Comparison of ENCODE assay signal across 8 mouse cellular contexts in genomic region chr2:173022056-173022681, GRCm38 (mm10). TPM values are rescaled to one million over a fixed set of nuclear protein-coding genes. Genes with fewer than 3 reads are reported as not detected.
DNase-seq lines count a peak whose midpoint lies in the region; ATAC-seq and TF ChIP-seq lines count a peak whose summit lies in the region.

No protein-coding gene starts in this region.

- peak; percentile 43 for ATAC-seq in forebrain, embryonic 16.5 days
- peak; percentile 19 for ATAC-seq in intestine, embryonic 15.5 days
- 0 out of 2 replicates have a peak, but pooled peaks have one; percentile 0 for ATAC-seq in megakaryocyte, adult 5-6 weeks (ENCODE audit: poor library complexity, severe bottlenecking)
- ATAC-seq in stomach, embryonic 16.5 days (ENCODE audit: insufficient read depth, low FRiP score): peak; percentile 1; the same call in 1 of the 2 replicates

- H3K9me3 ChIP-seq in forebrain, embryonic 16.5 days (ENCODE audit: control insufficient read depth, low read length): no peaks in the 10 kb centered on the region
- no peaks in the 10 kb centered on the region for H3K9me3 ChIP-seq in intestine, embryonic 15.5 days
- no peaks in the 10 kb centered on the region for H3K9me3 ChIP-seq in stomach, embryonic 16.5 days (replicated peaks; ENCODE audit: control insufficient read depth, low read length)

- peak overlapping the region; percentile 77 for H3K9ac ChIP-seq in forebrain, embryonic 16.5 days (replicated peaks; ENCODE audit: low read depth, low read length)
- peak overlapping the region; percentile 69 for H3K9ac ChIP-seq in intestine, embryonic 15.5 days
- H3K9ac ChIP-seq in stomach, embryonic 16.5 days (ENCODE audit: low read length): peak overlapping the region; percentile 85

- DNase-seq in layer of hippocampus, adult 2 months (ENCODE audit: low spot score in 2 of 2): no peak
- DNase-seq in layer of hippocampus, postnatal 25 days (ENCODE audit: extremely low spot score in 1 of 2, low spot score in 1 of 2): no peak
- DNase-seq in adrenal gland, adult 2 months: peak; percentile 63
- no peak for DNase-seq in left cerebral cortex, postnatal 14 days (ENCODE audit: low spot score in 2 of 2)

- no peaks in the 10 kb centered on the region for H3K36me3 ChIP-seq in forebrain, embryonic 16.5 days (ENCODE audit: control insufficient read depth, insufficient read depth)
- no peaks in the 10 kb centered on the region for H3K36me3 ChIP-seq in intestine, embryonic 15.5 days
- H3K36me3 ChIP-seq in stomach, embryonic 16.5 days (ENCODE audit: control insufficient read depth, insufficient read depth, low read length): no peaks in the 10 kb centered on the region

- H3K4me3 ChIP-seq in layer of hippocampus, adult 2 months: peak overlapping the region; percentile 91
- H3K4me3 ChIP-seq in forebrain, embryonic 16.5 days (replicated peaks; ENCODE audit: low read length): peak overlapping the region; percentile 79
- peak overlapping the region; percentile 83 for H3K4me3 ChIP-seq in intestine, embryonic 15.5 days (replicated peaks)
- peak overlapping the region; percentile 85 for H3K4me3 ChIP-seq in stomach, embryonic 16.5 days (replicated peaks; ENCODE audit: low read length)

- H3K4me1 ChIP-seq in forebrain, embryonic 16.5 days (replicated peaks; ENCODE audit: control insufficient read depth, insufficient read depth, low read length): peaks cover 43% of the 10 kb centered on the region
- peaks cover 66% of the 10 kb centered on the region for H3K4me1 ChIP-seq in intestine, embryonic 15.5 days (replicated peaks)
- H3K4me1 ChIP-seq in stomach, embryonic 16.5 days (ENCODE audit: control insufficient read depth, insufficient read depth, low read length): peaks cover 71% of the 10 kb centered on the region

- H3K27ac ChIP-seq in layer of hippocampus, adult 2 months: peak overlapping the region; percentile 81
- H3K27ac ChIP-seq in forebrain, embryonic 16.5 days (ENCODE audit: low read length): peak overlapping the region; percentile 50; the same call in 1 of the 2 replicates
- H3K27ac ChIP-seq in intestine, embryonic 15.5 days: 0 out of 2 replicates have a peak overlapping the region, but pooled peaks have one; percentile 56
- H3K27ac ChIP-seq in stomach, embryonic 16.5 days (ENCODE audit: low read length): no peak overlapping the region

- no peak for TF ChIP-seq CTCF in layer of hippocampus, adult 2 months (conservative IDR thresholded peaks at IDR 0.05)

- under 1% methylated on average over 47 of the region's 51 CpGs for WGBS in forebrain, embryonic 16.5 days
- under 1% methylated on average over 51 of the region's 51 CpGs for WGBS in intestine, embryonic 15.5 days
- WGBS in stomach, embryonic 16.5 days: under 1% methylated on average over 51 of the region's 51 CpGs

- intact Hi-C loops in left cerebral cortex, postnatal 14 days (cut with DNase I): no loop called here

- H3K27me3 ChIP-seq in forebrain, embryonic 16.5 days (replicated peaks; ENCODE audit: control insufficient read depth, insufficient read depth, low read length): no peaks in the 10 kb centered on the region
- 0 out of 2 replicates have a peak, but pooled peaks cover 4% of the 10 kb centered on the region for H3K27me3 ChIP-seq in intestine, embryonic 15.5 days (replicated peaks)
- no peaks in the 10 kb centered on the region for H3K27me3 ChIP-seq in stomach, embryonic 16.5 days (ENCODE audit: control insufficient read depth, insufficient read depth, low read length)

- peak overlapping the region; percentile 85 for H3K4me2 ChIP-seq in forebrain, embryonic 16.5 days (ENCODE audit: low read length)
- H3K4me2 ChIP-seq in intestine, embryonic 15.5 days (replicated peaks): peak overlapping the region; percentile 82
- peak overlapping the region; percentile 83 for H3K4me2 ChIP-seq in stomach, embryonic 16.5 days (ENCODE audit: low read depth, low read length)

RNA-seq across cellular contexts. Expression of gene Rbm38, which starts 1.9 kb away (rescaled TPM):
- 1 to 10 TPM; 3.0 to 4.5 TPM for total RNA-seq in layer of hippocampus, adult 2 months (2021)
- total RNA-seq in layer of hippocampus, postnatal 25 days (2021): 1 to 10 TPM; 3.3 to 5.0 TPM
- 10 to 100 TPM; 18.4 to 27.2 TPM for total RNA-seq in adrenal gland, adult 2 months (2021)
- polyA plus RNA-seq in adrenal gland, adult 2 months (2012; rRNA removed): 160 and 174 TPM in 2 replicates
- 23.3 and 23.4 TPM in 2 replicates for polyA plus RNA-seq in forebrain, embryonic 16.5 days (2015; fragmentation: Nextera tagmentation; extraction: Ambion mirVana)
- 46.6 and 49.2 TPM in 2 replicates for polyA plus RNA-seq in intestine, embryonic 15.5 days (2015; fragmentation: Nextera tagmentation; extraction: Ambion mirVana)
- total RNA-seq in megakaryocyte, adult 5-6 weeks (2015): 124 and 143 TPM in 2 replicates
- 43.2 and 59.0 TPM in 2 replicates for total RNA-seq in megakaryocyte, adult 5-6 weeks (2017)
- polyA plus RNA-seq in stomach, embryonic 16.5 days (2015; fragmentation: Nextera tagmentation; extraction: Ambion mirVana): 43.9 and 49.5 TPM in 2 replicates
- 1 to 10 TPM; 3.1 to 3.7 TPM for total RNA-seq in left cerebral cortex, postnatal 14 days (2021)

RNA-seq across cellular contexts. Expression of gene Rae1, which starts 22.3 kb away (rescaled TPM):
- 10 to 100 TPM; 76.7 to 90.6 TPM for total RNA-seq in layer of hippocampus, adult 2 months (2021)
- 10 to 100 TPM; 74.5 to 88.6 TPM for total RNA-seq in layer of hippocampus, postnatal 25 days (2021)
- total RNA-seq in adrenal gland, adult 2 months (2021): 10 to 100 TPM; 61.7 to 68.7 TPM
- 93.9 and 123 TPM in 2 replicates for polyA plus RNA-seq in adrenal gland, adult 2 months (2012; rRNA removed)
- polyA plus RNA-seq in forebrain, embryonic 16.5 days (2015; fragmentation: Nextera tagmentation; extraction: Ambion mirVana): 156 TPM in 2 replicates
- polyA plus RNA-seq in intestine, embryonic 15.5 days (2015; fragmentation: Nextera tagmentation; extraction: Ambion mirVana): 123 and 131 TPM in 2 replicates
- 53.2 and 72.9 TPM in 2 replicates for total RNA-seq in megakaryocyte, adult 5-6 weeks (2015)
- 42.4 and 54.3 TPM in 2 replicates for total RNA-seq in megakaryocyte, adult 5-6 weeks (2017)
- polyA plus RNA-seq in stomach, embryonic 16.5 days (2015; fragmentation: Nextera tagmentation; extraction: Ambion mirVana): 102 TPM in 2 replicates
- total RNA-seq in left cerebral cortex, postnatal 14 days (2021): 10 to 100 TPM; 62.3 to 63.1 TPM

RNA-seq across cellular contexts. Expression of gene Spo11, which starts 44.7 kb away (rescaled TPM):
- total RNA-seq in layer of hippocampus, adult 2 months (2021): under 1 TPM in 1 of 2 experiments, not detected in 1; 0.29 TPM
- not detected for total RNA-seq in layer of hippocampus, postnatal 25 days (2021)
- total RNA-seq in adrenal gland, adult 2 months (2021): not detected
- not detected in 2 replicates for polyA plus RNA-seq in adrenal gland, adult 2 months (2012; rRNA removed)
- polyA plus RNA-seq in forebrain, embryonic 16.5 days (2015; fragmentation: Nextera tagmentation; extraction: Ambion mirVana): 0.68 and 0.75 TPM in 2 replicates
- 0.35 TPM in 1 of 2 replicates, not detected in the other for polyA plus RNA-seq in intestine, embryonic 15.5 days (2015; fragmentation: Nextera tagmentation; extraction: Ambion mirVana)
- 0.64 and 1.0 TPM in 2 replicates for total RNA-seq in megakaryocyte, adult 5-6 weeks (2015)
- total RNA-seq in megakaryocyte, adult 5-6 weeks (2017): 0.04 TPM in 1 of 2 replicates, not detected in the other
- 0.44 and 0.86 TPM in 2 replicates for polyA plus RNA-seq in stomach, embryonic 16.5 days (2015; fragmentation: Nextera tagmentation; extraction: Ambion mirVana)
- under 1 TPM; 0.23 to 0.44 TPM for total RNA-seq in left cerebral cortex, postnatal 14 days (2021)
